Mouse (Mus musculus) stomach, adult 2 months (tissue): ENCODE results near the gene Lhfp. TPM values are rescaled to one million over a fixed set of nuclear protein-coding genes. Genes with fewer than 3 reads are reported as not detected.

ENCODE experiments used
- polyA plus RNA-seq: library from polyadenylated mRNA; depleted of rRNA; stranded (reverse); fragments of >200 nt; gene quantifications from 2 replicates; pipeline ENCODE4 v1.2.3, GENCODE M21; 2012; rRNA removed

Lhfp gene
- 18.3 and 20.2 TPM in 2 replicates for polyA plus RNA-seq

DNA sequence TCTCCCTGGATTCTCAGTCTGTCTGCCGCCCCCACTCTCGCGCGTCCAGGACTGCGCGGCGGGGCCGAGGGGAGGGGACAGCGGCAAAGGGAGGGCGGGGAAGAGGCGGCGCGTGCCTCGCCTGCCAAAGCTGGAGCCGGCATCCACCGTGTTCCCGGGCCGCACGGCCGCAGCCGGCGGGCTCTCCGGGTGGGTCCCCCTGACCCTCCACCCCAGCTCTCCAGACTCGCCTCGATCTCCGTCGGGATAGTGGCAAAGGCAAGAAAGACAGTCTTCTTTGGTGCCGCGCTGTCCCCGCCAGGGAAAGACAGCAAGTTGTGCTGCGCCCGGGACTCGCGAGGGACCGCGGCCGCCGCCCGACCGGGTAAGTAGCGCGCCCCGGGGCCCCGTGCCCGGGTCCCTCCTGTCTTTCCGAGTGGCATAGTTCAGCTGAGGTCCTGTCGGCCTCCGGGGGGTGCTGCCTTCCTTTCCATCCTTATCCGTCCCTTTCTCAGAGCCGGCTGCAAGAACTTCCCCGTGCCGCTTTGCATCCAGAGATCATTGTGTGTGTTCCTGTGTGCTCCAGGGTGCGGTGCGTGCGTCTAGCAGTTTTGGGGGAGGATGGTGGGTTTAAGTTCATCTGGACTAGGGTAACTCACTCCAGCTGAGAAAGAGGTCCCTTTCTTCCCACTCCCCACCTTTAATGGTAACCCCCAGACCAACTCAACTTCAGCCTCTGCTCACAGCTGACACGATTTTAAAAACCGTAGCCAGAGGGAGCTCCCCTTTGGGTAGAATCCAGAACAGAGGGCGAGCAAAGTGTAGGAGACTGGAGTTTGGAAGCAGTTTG, at the start of gene Lhfp:
Lhfp (plus strand) TSS at position 118 of the 829 bp plus-strand sequence.

DNA sequence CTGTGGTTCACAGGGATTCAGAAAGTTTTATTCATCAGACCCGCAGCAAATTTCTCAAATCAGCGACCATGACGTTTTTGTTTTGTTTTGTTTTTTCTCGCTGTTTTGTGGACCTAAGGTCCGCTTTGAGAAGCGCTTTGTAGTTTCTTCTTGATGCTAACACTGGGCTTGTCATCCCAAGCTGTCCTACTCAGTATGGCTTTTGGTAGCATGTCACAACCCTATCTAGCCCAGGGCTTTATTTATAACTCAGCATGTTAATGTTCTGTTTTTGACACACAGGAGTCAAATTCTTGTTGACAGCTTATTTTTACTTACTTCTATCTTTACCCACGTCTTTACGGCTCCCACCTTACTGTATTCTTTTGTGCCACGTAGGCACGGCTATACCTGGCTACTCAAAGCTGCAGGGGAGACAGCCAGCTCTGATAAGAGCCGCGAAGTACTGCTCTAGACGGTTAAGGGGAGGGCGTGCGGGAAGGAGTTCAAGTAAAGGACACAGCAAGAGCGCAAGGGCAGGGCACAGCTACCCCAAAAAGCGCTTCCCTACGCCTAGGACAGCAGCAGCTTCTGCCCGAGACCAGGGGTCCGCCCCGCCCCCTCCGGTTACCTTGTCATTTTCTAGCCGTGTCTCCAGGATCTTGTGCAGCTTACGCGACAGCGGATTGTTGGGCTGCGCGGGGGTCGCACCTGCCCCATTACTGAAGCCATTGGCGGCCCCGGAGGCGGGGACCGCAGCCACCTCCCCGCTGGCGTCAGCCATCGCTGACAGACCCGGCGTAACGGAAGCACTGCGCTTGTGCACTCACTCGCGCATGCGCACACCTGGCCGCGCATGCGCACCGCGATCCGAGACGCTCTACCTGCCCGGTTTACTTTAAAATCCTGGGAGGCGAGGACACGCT, 24.6 kb upstream of the Lhfp start, which contains the start of gene Cog6:
Cog6 (minus strand) TSS at position 802 of the 905 bp plus-strand sequence.

Other genes with a start within 250 kb of the Lhfp start
- gene Cog6, start 24.3 kb upstream of the Lhfp start, polyA plus RNA-seq: 5.3 and 6.1 TPM in 2 replicates